Mouse (Mus musculus): ENCODE results near the gene Msi1. TPM values are rescaled to one million over a fixed set of nuclear protein-coding genes. Genes with fewer than 3 reads are reported as not detected.
"Not testable (repeated sequence)": the region's sequence is repeated elsewhere in the genome, so short reads cannot be mapped to it uniquely, and the experiment has no call there.

Gene Msi1
- polyA plus RNA-seq, 1 experiment from 2014 or later = 0.25 TPM

GRCm38 (mm10) chr5:115437242-115437944 is 8.0 kb downstream of the Msi1 start:
- H3K4me3 ChIP-seq (ENCODE audit: low read depth, low read length) = no peak overlapping the region
- no peaks in the 10 kb centered on the region for H3K4me1 ChIP-seq (ENCODE audit: control insufficient read depth, low read depth, low read length)
- H3K9ac ChIP-seq (ENCODE audit: low read depth, low read length) = no peak overlapping the region
- no peak overlapping the region for H3K4me2 ChIP-seq (ENCODE audit: low read depth, low read length)
- ATAC-seq (ENCODE audit: low read depth) = no peak
- H3K9me3 ChIP-seq (replicated peaks; ENCODE audit: control insufficient read depth, low read length) = no peaks in the 10 kb centered on the region
- H3K36me3 ChIP-seq (ENCODE audit: control insufficient read depth, insufficient read depth) = no peaks in the 10 kb centered on the region
- 58% methylated on average over 7 of the region's 7 CpGs for WGBS (ENCODE audit: insufficient replicate concordance)
- H3K27me3 ChIP-seq (ENCODE audit: control insufficient read depth, insufficient read depth, low read depth, low read length) = peaks cover 27% of the 10 kb centered on the region
- no peak overlapping the region for H3K27ac ChIP-seq (ENCODE audit: low read length)

GRCm38 (mm10) chr5:115437945-115438315 is 8.5 kb downstream of the Msi1 start:
- no peak for ATAC-seq (ENCODE audit: low read depth)
- H3K27ac ChIP-seq (ENCODE audit: low read length) = no peak overlapping the region
- no peaks in the 10 kb centered on the region for H3K4me1 ChIP-seq (ENCODE audit: control insufficient read depth, low read depth, low read length)
- H3K36me3 ChIP-seq (ENCODE audit: control insufficient read depth, insufficient read depth) = no peaks in the 10 kb centered on the region
- no peak overlapping the region for H3K9ac ChIP-seq (ENCODE audit: low read depth, low read length)
- no peaks in the 10 kb centered on the region for H3K9me3 ChIP-seq (replicated peaks; ENCODE audit: control insufficient read depth, low read length)
- H3K4me2 ChIP-seq (ENCODE audit: low read depth, low read length) = no peak overlapping the region
- 25% methylated on average over 2 of the region's 2 CpGs for WGBS (ENCODE audit: insufficient replicate concordance)
- no peak overlapping the region for H3K4me3 ChIP-seq (ENCODE audit: low read depth, low read length)
- peaks cover 22% of the 10 kb centered on the region for H3K27me3 ChIP-seq (ENCODE audit: control insufficient read depth, insufficient read depth, low read depth, low read length)

GRCm38 (mm10) chr5:115438667-115439066 is 9.3 kb downstream of the Msi1 start:
- no peak for ATAC-seq (ENCODE audit: low read depth)
- H3K36me3 ChIP-seq (ENCODE audit: control insufficient read depth, insufficient read depth) = no peaks in the 10 kb centered on the region
- H3K9ac ChIP-seq (ENCODE audit: low read depth, low read length) = no peak overlapping the region
- no peaks in the 10 kb centered on the region for H3K9me3 ChIP-seq (replicated peaks; ENCODE audit: control insufficient read depth, low read length)
- H3K27ac ChIP-seq (ENCODE audit: low read length) = no peak overlapping the region
- peaks cover 18% of the 10 kb centered on the region for H3K27me3 ChIP-seq (ENCODE audit: control insufficient read depth, insufficient read depth, low read depth, low read length)
- H3K4me2 ChIP-seq (ENCODE audit: low read depth, low read length) = no peak overlapping the region
- WGBS (ENCODE audit: insufficient replicate concordance) = 52% methylated on average over 7 of the region's 7 CpGs
- H3K4me3 ChIP-seq (ENCODE audit: low read depth, low read length) = no peak overlapping the region
- H3K4me1 ChIP-seq (ENCODE audit: control insufficient read depth, low read depth, low read length) = no peaks in the 10 kb centered on the region

GRCm38 (mm10) chr5:115441205-115441849 is 11.9 kb downstream of the Msi1 start:
- Histone ChIP-seq H3K4me1 (ENCODE audit: control insufficient read depth, low read depth, low read length) (no peaks in the 10 kb centered on the region), H3K27ac (ENCODE audit: low read length) (no peak overlapping the region), H3K36me3 (ENCODE audit: control insufficient read depth, insufficient read depth) (no peaks in the 10 kb centered on the region), H3K9me3 (replicated peaks; ENCODE audit: control insufficient read depth, low read length) (no peaks in the 10 kb centered on the region), H3K9ac (ENCODE audit: low read depth, low read length) (no peak overlapping the region), H3K27me3 (ENCODE audit: control insufficient read depth, insufficient read depth, low read depth, low read length) (peaks cover 7% of the 10 kb centered on the region), H3K4me3 (ENCODE audit: low read depth, low read length) (no peak overlapping the region), H3K4me2 (ENCODE audit: low read depth, low read length) (no peak overlapping the region)
- no peak for ATAC-seq (ENCODE audit: low read depth)
- 41% methylated on average over 14 of the region's 14 CpGs for WGBS (ENCODE audit: insufficient replicate concordance)

- WGBS (ENCODE audit: insufficient replicate concordance) = 38% methylated on average over 5 of the region's 5 CpGs
- H3K4me1 ChIP-seq (ENCODE audit: control insufficient read depth, low read depth, low read length); H3K9ac ChIP-seq (ENCODE audit: low read depth, low read length); ATAC-seq (ENCODE audit: low read depth); H3K27ac ChIP-seq (ENCODE audit: low read length); H3K36me3 ChIP-seq (ENCODE audit: control insufficient read depth, insufficient read depth); H3K4me3 ChIP-seq (ENCODE audit: low read depth, low read length); H3K27me3 ChIP-seq (ENCODE audit: control insufficient read depth, insufficient read depth, low read depth, low read length); H3K4me2 ChIP-seq (ENCODE audit: low read depth, low read length); H3K9me3 ChIP-seq (replicated peaks; ENCODE audit: control insufficient read depth, low read length): not testable (repeated sequence)
Observed at GRCm38 (mm10) chr5:115442663-115443062, 13.3 kb downstream of the Msi1 start.

- no peaks in the 10 kb centered on the region for H3K9me3 ChIP-seq (replicated peaks; ENCODE audit: control insufficient read depth, low read length)
- WGBS (ENCODE audit: insufficient replicate concordance) = 75% methylated on average over 11 of the region's 11 CpGs
- H3K4me3 ChIP-seq (ENCODE audit: low read depth, low read length) = no peak overlapping the region
- ATAC-seq (ENCODE audit: low read depth) = no peak
- H3K27me3 ChIP-seq (ENCODE audit: control insufficient read depth, insufficient read depth, low read depth, low read length) = no peaks in the 10 kb centered on the region
- no peak overlapping the region for H3K4me2 ChIP-seq (ENCODE audit: low read depth, low read length)
- no peak overlapping the region for H3K9ac ChIP-seq (ENCODE audit: low read depth, low read length)
- H3K4me1 ChIP-seq (ENCODE audit: control insufficient read depth, low read depth, low read length) = no peaks in the 10 kb centered on the region
- H3K27ac ChIP-seq (ENCODE audit: low read length) = no peak overlapping the region
- H3K36me3 ChIP-seq (ENCODE audit: control insufficient read depth, insufficient read depth) = no peaks in the 10 kb centered on the region
Observed at GRCm38 (mm10) chr5:115444130-115444529, 14.7 kb downstream of the Msi1 start.

- WGBS (ENCODE audit: insufficient replicate concordance) = 68% methylated on average over 17 of the region's 17 CpGs
- Histone ChIP-seq H3K4me1 (ENCODE audit: control insufficient read depth, low read depth, low read length) (no peaks in the 10 kb centered on the region), H3K27me3 (ENCODE audit: control insufficient read depth, insufficient read depth, low read depth, low read length) (no peaks in the 10 kb centered on the region), H3K9me3 (replicated peaks; ENCODE audit: control insufficient read depth, low read length) (no peaks in the 10 kb centered on the region), H3K27ac (ENCODE audit: low read length) (no peak overlapping the region), H3K4me2 (ENCODE audit: low read depth, low read length) (no peak overlapping the region), H3K4me3 (ENCODE audit: low read depth, low read length) (no peak overlapping the region), H3K9ac (ENCODE audit: low read depth, low read length) (no peak overlapping the region), H3K36me3 (ENCODE audit: control insufficient read depth, insufficient read depth) (no peaks in the 10 kb centered on the region)
- no peak for ATAC-seq (ENCODE audit: low read depth)
Observed at GRCm38 (mm10) chr5:115447108-115447507, 17.7 kb downstream of the Msi1 start.

- Histone ChIP-seq H3K4me2 (ENCODE audit: low read depth, low read length) (no peak overlapping the region), H3K9ac (ENCODE audit: low read depth, low read length) (no peak overlapping the region), H3K4me1 (ENCODE audit: control insufficient read depth, low read depth, low read length) (no peaks in the 10 kb centered on the region), H3K27me3 (ENCODE audit: control insufficient read depth, insufficient read depth, low read depth, low read length) (no peaks in the 10 kb centered on the region), H3K9me3 (replicated peaks; ENCODE audit: control insufficient read depth, low read length) (no peaks in the 10 kb centered on the region), H3K27ac (ENCODE audit: low read length) (no peak overlapping the region), H3K36me3 (ENCODE audit: control insufficient read depth, insufficient read depth) (no peaks in the 10 kb centered on the region), H3K4me3 (ENCODE audit: low read depth, low read length) (no peak overlapping the region)
- no peak for ATAC-seq (ENCODE audit: low read depth)
- 49% methylated on average over 3 of the region's 3 CpGs for WGBS (ENCODE audit: insufficient replicate concordance)
Observed at GRCm38 (mm10) chr5:115449247-115449646, 19.8 kb downstream of the Msi1 start.
